In genomic region chr4:141941289-141941688, GRCm38 (mm10) we compare ENCODE assay signal across 26 mouse cellular contexts.
DNase-seq lines count a peak whose midpoint lies in the region; ATAC-seq and TF ChIP-seq lines count a peak whose summit lies in the region.
"Had no signal": no experiment of that assay in that cellular context is flagged by ENCODE, and none has a peak within 500 bp of the region (broad histone marks: within the 10 kb centered on the region; RNA-seq: fewer than 3 reads in every experiment).

No protein-coding gene starts in this region.

- no peak for DNase-seq in hindbrain, embryonic 10.5 days (ENCODE audit: low spot score)
- DNase-seq in hindbrain, postnatal 0 days (ENCODE audit: low spot score), result no peak
- peak; percentile 54 to 56 for DNase-seq in layer of hippocampus, adult 8-10 months (ENCODE audit: low spot score in 2 of 2)
- no peak for DNase-seq in layer of hippocampus, postnatal 25 days (ENCODE audit: extremely low spot score in 1 of 2, low spot score in 1 of 2)
- no peak for DNase-seq in midbrain, embryonic 10.5 days (ENCODE audit: low spot score)
- DNase-seq in midbrain, postnatal 0 days (ENCODE audit: low spot score), result no peak
- DNase-seq in urinary bladder, postnatal 10 days (ENCODE audit: low spot score), result no peak
- DNase-seq: adrenal gland, adult 2 months; adrenal gland, postnatal 14 days; B cell, adult 2 months; cerebellum, adult 11-12 months; cerebellum, adult 8-10 months; cerebellum, postnatal 10 days; cerebellum, postnatal 36 days; embryo, embryonic 11 days; gastrocnemius, postnatal 25 days; heart, adult 18-20 months; heart, postnatal 14 days had no signal

- ATAC-seq in hindbrain, postnatal 0 days, result no peak
- ATAC-seq in midbrain, postnatal 0 days (ENCODE audit: low FRiP score), result no peak
- ATAC-seq: forebrain, embryonic 15.5 days; hindbrain, embryonic 16.5 days had no signal

- H3K27me3 ChIP-seq in hindbrain, embryonic 10.5 days (ENCODE audit: insufficient read depth, poor library complexity, severe bottlenecking), result no peaks in the 10 kb centered on the region
- no peaks in the 10 kb centered on the region for H3K27me3 ChIP-seq in hindbrain, postnatal 0 days (ENCODE audit: insufficient read depth, low read length)
- no peaks in the 10 kb centered on the region for H3K27me3 ChIP-seq in midbrain, embryonic 10.5 days (ENCODE audit: low read depth, poor library complexity, severe bottlenecking)
- H3K27me3 ChIP-seq in midbrain, postnatal 0 days (ENCODE audit: insufficient read depth, low read length), result no peaks in the 10 kb centered on the region
- H3K27me3 ChIP-seq: embryonic facial prominence, embryonic 13.5 days; forebrain, embryonic 12.5 days; forebrain, embryonic 15.5 days; heart, embryonic 13.5 days; hindbrain, embryonic 13.5 days had no signal

- peaks cover 24% of the 10 kb centered on the region for H3K4me1 ChIP-seq in hindbrain, embryonic 10.5 days (replicated peaks)
- H3K4me1 ChIP-seq in hindbrain, postnatal 0 days (ENCODE audit: insufficient read depth, low read length), result no peaks in the 10 kb centered on the region
- peaks cover 16% of the 10 kb centered on the region for H3K4me1 ChIP-seq in midbrain, embryonic 10.5 days
- no peaks in the 10 kb centered on the region for H3K4me1 ChIP-seq in midbrain, postnatal 0 days (ENCODE audit: insufficient read depth, low read length)
- H3K4me1 ChIP-seq: forebrain, embryonic 15.5 days had no signal

- no peak overlapping the region for H3K4me3 ChIP-seq in hindbrain, embryonic 10.5 days
- H3K4me3 ChIP-seq in hindbrain, postnatal 0 days (ENCODE audit: low read length), result no peak overlapping the region
- H3K4me3 ChIP-seq in midbrain, embryonic 10.5 days, result no peak overlapping the region
- H3K4me3 ChIP-seq in midbrain, postnatal 0 days (ENCODE audit: low read depth, low read length), result no peak overlapping the region
- H3K4me3 ChIP-seq: embryonic facial prominence, embryonic 10.5 days; embryonic facial prominence, embryonic 13.5 days; erythroblast, embryonic 14.5 days; forebrain, embryonic 12.5 days; forebrain, embryonic 15.5 days; heart, embryonic 13.5 days; hindbrain, embryonic 13.5 days had no signal

- H3K27ac ChIP-seq in hindbrain, embryonic 10.5 days, result 0 out of 2 replicates have a peak overlapping the region, but pooled peaks have one; percentile 57
- no peak overlapping the region for H3K27ac ChIP-seq in hindbrain, postnatal 0 days
- H3K27ac ChIP-seq in midbrain, embryonic 10.5 days (replicated peaks), result peak overlapping the region; percentile 52; the same call in 1 of the 2 replicates
- H3K27ac ChIP-seq in midbrain, postnatal 0 days (ENCODE audit: low read depth, low read length), result no peak overlapping the region
- H3K27ac ChIP-seq: embryonic facial prominence, embryonic 13.5 days; forebrain, embryonic 12.5 days; forebrain, embryonic 15.5 days; heart, embryonic 13.5 days; hindbrain, embryonic 13.5 days had no signal

- no peaks in the 10 kb centered on the region for H3K36me3 ChIP-seq in hindbrain, embryonic 10.5 days
- no peaks in the 10 kb centered on the region for H3K36me3 ChIP-seq in hindbrain, postnatal 0 days (ENCODE audit: insufficient read depth, low read length)
- no peaks in the 10 kb centered on the region for H3K36me3 ChIP-seq in midbrain, embryonic 10.5 days
- no peaks in the 10 kb centered on the region for H3K36me3 ChIP-seq in midbrain, postnatal 0 days (ENCODE audit: insufficient read depth, low read length)
- H3K36me3 ChIP-seq: embryonic facial prominence, embryonic 10.5 days; embryonic facial prominence, embryonic 13.5 days; forebrain, embryonic 12.5 days; forebrain, embryonic 15.5 days; heart, embryonic 13.5 days; hindbrain, embryonic 13.5 days had no signal

- H3K4me2 ChIP-seq in hindbrain, postnatal 0 days (ENCODE audit: low read depth, low read length), result no peak overlapping the region
- no peak overlapping the region for H3K4me2 ChIP-seq in midbrain, postnatal 0 days (ENCODE audit: low read depth, low read length, poor library complexity, severe bottlenecking)
- H3K4me2 ChIP-seq: embryonic facial prominence, embryonic 13.5 days; forebrain, embryonic 12.5 days; forebrain, embryonic 15.5 days; heart, embryonic 13.5 days; hindbrain, embryonic 13.5 days had no signal

- TF ChIP-seq CTCF in hindbrain, postnatal 0 days (IDR thresholded peaks at IDR 0.05; ENCODE audit: low read depth), result no peak
- TF ChIP-seq CTCF in midbrain, postnatal 0 days (IDR thresholded peaks at IDR 0.05), result no peak

- 88% methylated on average over 8 of the region's 8 CpGs for WGBS in hindbrain, embryonic 10.5 days
- 86% methylated on average over 8 of the region's 8 CpGs for WGBS in hindbrain, postnatal 0 days
- WGBS in midbrain, embryonic 10.5 days, result 90% methylated on average over 8 of the region's 8 CpGs
- WGBS in midbrain, postnatal 0 days, result 90% methylated on average over 8 of the region's 8 CpGs

- no peaks in the 10 kb centered on the region for H3K9me3 ChIP-seq in hindbrain, embryonic 10.5 days
- H3K9me3 ChIP-seq in hindbrain, postnatal 0 days (ENCODE audit: low read length), result no peaks in the 10 kb centered on the region
- H3K9me3 ChIP-seq in midbrain, embryonic 10.5 days (replicated peaks), result peaks cover 5% of the 10 kb centered on the region; the same call in 1 of the 2 replicates
- H3K9me3 ChIP-seq in midbrain, postnatal 0 days (ENCODE audit: low read length), result no peaks in the 10 kb centered on the region
- H3K9me3 ChIP-seq: forebrain, embryonic 12.5 days; forebrain, embryonic 15.5 days; hindbrain, embryonic 13.5 days had no signal

- no peak overlapping the region for H3K9ac ChIP-seq in hindbrain, postnatal 0 days (replicated peaks; ENCODE audit: low read length)
- H3K9ac ChIP-seq in midbrain, postnatal 0 days (replicated peaks; ENCODE audit: low read length, poor library complexity, severe bottlenecking), result no peak overlapping the region
- H3K9ac ChIP-seq: embryonic facial prominence, embryonic 13.5 days; forebrain, embryonic 12.5 days; forebrain, embryonic 15.5 days; heart, embryonic 13.5 days; hindbrain, embryonic 13.5 days had no signal

Comparison
In these comparisons a context has a peak if more than half of its experiments do, and no peak if none do; other contexts are left out.
1. DNase-seq: peak in layer of hippocampus, adult 8-10 months (2 of 2); none in hindbrain, embryonic 10.5 days (single experiment), hindbrain, postnatal 0 days (single experiment), layer of hippocampus, postnatal 25 days (0 of 2), midbrain, embryonic 10.5 days (single experiment), midbrain, postnatal 0 days (single experiment) and urinary bladder, postnatal 10 days (single experiment).
2. H3K27ac ChIP-seq: peak in hindbrain, embryonic 10.5 days (single experiment) and midbrain, embryonic 10.5 days (single experiment); none in hindbrain, postnatal 0 days (single experiment) and midbrain, postnatal 0 days (single experiment).